Mouse (Mus musculus) MEL (cell line): Measurements from ENCODE around the gene Pigyl. TPM values are rescaled to one million over a fixed set of nuclear protein-coding genes. Genes with fewer than 3 reads are reported as not detected.

Experiments
- DNase-seq: peaks from one replicate; pipeline ENCODE4 v3.0.0; 2011; ENCODE audit warnings: low read depth, low spot score
- H3K27ac ChIP-seq: 2 replicates; pipeline ENCODE4 v1.5.1; 2012; ENCODE audit warnings: low read depth, mild to moderate bottlenecking, control low read depth, low read length, moderate library complexity; ENCODE audit not compliant: control insufficient read depth
- H3K27me3 ChIP-seq, 2 experiments: fragments of 150-350 bp in 1 of 2; sonication (generic) in 1 of 2; 2 replicates each; pipeline ENCODE4 v1.6.1; 2012; ENCODE audit warnings: low read length in 2 of 2, mild to moderate bottlenecking in 2 of 2, improper control_type of control experiment in 1 of 2, moderate library complexity in 1 of 2; ENCODE audit not compliant: insufficient read depth in 2 of 2, control insufficient read depth in 1 of 2
- H3K36me3 ChIP-seq, 2 experiments: 2 replicates each; pipeline ENCODE4 v1.6.1; 2012 to 2014; ENCODE audit warnings: low read length in 2 of 2, improper control_type of control experiment in 1 of 2, inconsistent platforms in 1 of 2, mild to moderate bottlenecking in 1 of 2; ENCODE audit not compliant: insufficient read depth in 2 of 2, control insufficient read depth in 1 of 2
- H3K4me1 ChIP-seq, 2 experiments: fragments of 150-350 bp in 1 of 2; sonication (generic) in 1 of 2; 2 replicates each; pipeline ENCODE4 v1.6.1; 2012; ENCODE audit warnings: low read length in 2 of 2, improper control_type of control experiment in 1 of 2, mild to moderate bottlenecking in 1 of 2; ENCODE audit not compliant: insufficient read depth in 2 of 2, control insufficient read depth in 1 of 2
- H3K4me3 ChIP-seq, 2 experiments: fragments of 150-350 bp in 1 of 2; sonication (generic) in 1 of 2; 2 replicates each; pipeline ENCODE4 v1.5.1; 2012; ENCODE audit warnings: low read depth in 2 of 2, low read length in 2 of 2, mild to moderate bottlenecking in 2 of 2, moderate library complexity in 2 of 2, control low read depth in 1 of 2, improper control_type of control experiment in 1 of 2; ENCODE audit not compliant: control insufficient read depth in 1 of 2, insufficient read depth in 1 of 2
- H3K79me2 ChIP-seq: 2 replicates; pipeline ENCODE4 v1.6.1; 2012; ENCODE audit warnings: mild to moderate bottlenecking, low read length, moderate library complexity; ENCODE audit not compliant: control insufficient read depth, poor library complexity, insufficient read depth
- H3K9ac ChIP-seq: 2 replicates; pipeline ENCODE4 v1.6.1; 2012; ENCODE audit warnings: low read depth, mild to moderate bottlenecking, control low read depth, low read length, moderate library complexity; ENCODE audit not compliant: control insufficient read depth, poor library complexity, severe bottlenecking
- H3K9me3 ChIP-seq: fragments of 150-350 bp; sonication (generic); replicated peaks from 2 replicates; pipeline ENCODE4 v1.6.1; 2012; ENCODE audit warnings: mild to moderate bottlenecking, low read length, improper control_type of control experiment, moderate library complexity; ENCODE audit not compliant: insufficient read depth
- BHLHE40 ChIP-seq: IDR thresholded peaks from 2 replicates; pipeline ENCODE4 v1.6.1; 2012; ENCODE audit warnings: low read depth, mild to moderate bottlenecking, inconsistent platforms, low read length, improper control_type of control experiment, borderline replicate concordance
- CHD1 ChIP-seq: IDR thresholded peaks from 2 replicates; pipeline ENCODE4 v1.6.1; 2012; ENCODE audit warnings: low read depth, mild to moderate bottlenecking, inconsistent platforms, low read length, improper control_type of control experiment
- CHD2 ChIP-seq: IDR thresholded peaks from 2 replicates; pipeline ENCODE4 v1.6.1; 2011; ENCODE audit warnings: low read length, improper control_type of control experiment
- CTCF ChIP-seq, 3 experiments: IDR thresholded peaks in 2 of 3; conservative IDR thresholded peaks in 1 of 3; 2 replicates each; pipeline ENCODE4 v1.5.1; 2011 to 2012; ENCODE audit warnings: low read length in 3 of 3, low read depth in 2 of 3, mild to moderate bottlenecking in 2 of 3, improper control_type of control experiment in 1 of 3, inconsistent platforms in 1 of 3, mixed read lengths in 1 of 3, moderate library complexity in 1 of 3; ENCODE audit not compliant: control insufficient read depth in 1 of 3, insufficient read depth in 1 of 3, poor library complexity in 1 of 3, severe bottlenecking in 1 of 3
- ELF1 ChIP-seq: IDR thresholded peaks from 2 replicates; pipeline ENCODE4 v1.6.1; 2014; ENCODE audit warnings: low read depth, mild to moderate bottlenecking, inconsistent platforms, low read length, improper control_type of control experiment, moderate library complexity
- EP300 ChIP-seq, 2 experiments: IDR thresholded peaks; 2 replicates each; pipeline ENCODE4 v1.6.1; 2011; ENCODE audit warnings: improper control_type of control experiment in 2 of 2, low read length in 2 of 2, low read depth in 1 of 2, mild to moderate bottlenecking in 1 of 2
- ETS1 ChIP-seq: IDR thresholded peaks from 2 replicates; pipeline ENCODE4 v1.6.1; 2012; ENCODE audit warnings: low read depth, mild to moderate bottlenecking, inconsistent platforms, low read length, improper control_type of control experiment, moderate library complexity
- GABPA ChIP-seq: IDR thresholded peaks from 2 replicates; pipeline ENCODE4 v1.6.1; 2012; ENCODE audit warnings: low read depth, mild to moderate bottlenecking, inconsistent platforms, low read length, improper control_type of control experiment, moderate library complexity
- GATA1 ChIP-seq: IDR thresholded peaks from 2 replicates; pipeline ENCODE4 v1.6.1; 2011; ENCODE audit warnings: low read depth, low read length, improper control_type of control experiment
- HCFC1 ChIP-seq: IDR thresholded peaks from 2 replicates; pipeline ENCODE4 v1.6.1; 2012; ENCODE audit warnings: low read depth, mild to moderate bottlenecking, inconsistent platforms, low read length, improper control_type of control experiment, moderate library complexity
- KAT2A ChIP-seq: conservative IDR thresholded peaks from 2 replicates; pipeline ENCODE4 v1.6.1; 2012; ENCODE audit warnings: low read depth, low read length, improper control_type of control experiment, inconsistent platforms
- MAX ChIP-seq: IDR thresholded peaks from 2 replicates; pipeline ENCODE4 v1.6.1; 2011; ENCODE audit warnings: low read length, improper control_type of control experiment
- MAZ ChIP-seq: IDR thresholded peaks from 2 replicates; pipeline ENCODE4 v1.6.1; 2012; ENCODE audit warnings: low read depth, mild to moderate bottlenecking, inconsistent platforms, low read length, improper control_type of control experiment
- MEF2A ChIP-seq: IDR thresholded peaks from 2 replicates; pipeline ENCODE4 v1.6.1; 2014; ENCODE audit warnings: low read depth, mild to moderate bottlenecking, inconsistent platforms, low read length, improper control_type of control experiment; ENCODE audit not compliant: poor library complexity, insufficient replicate concordance, severe bottlenecking; ENCODE audit errors: extremely low read depth
- MXI1 ChIP-seq: IDR thresholded peaks from 2 replicates; pipeline ENCODE4 v1.6.1; 2011; ENCODE audit warnings: mild to moderate bottlenecking, low read depth, low read length, improper control_type of control experiment
- MYB ChIP-seq: IDR thresholded peaks from 2 replicates; pipeline ENCODE4 v1.6.1; 2011; ENCODE audit warnings: mild to moderate bottlenecking, low read depth, low read length, improper control_type of control experiment
- MYC ChIP-seq: IDR thresholded peaks from 2 replicates; pipeline ENCODE4 v1.6.1; 2011; ENCODE audit warnings: low read depth, mild to moderate bottlenecking, low read length, improper control_type of control experiment, moderate library complexity
- NRF1 ChIP-seq: IDR thresholded peaks from 2 replicates; pipeline ENCODE4 v1.6.1; 2014; ENCODE audit warnings: low read depth, mild to moderate bottlenecking, inconsistent platforms, low read length, improper control_type of control experiment, moderate library complexity; ENCODE audit not compliant: poor library complexity, insufficient read depth, severe bottlenecking
- POLR2A ChIP-seq, 2 experiments: IDR thresholded peaks; 2 replicates each; pipeline ENCODE4 v1.6.1; 2011 to 2012; ENCODE audit warnings: low read length in 2 of 2, mild to moderate bottlenecking in 2 of 2, control low read depth in 1 of 2, improper control_type of control experiment in 1 of 2, low read depth in 1 of 2, moderate library complexity in 1 of 2; ENCODE audit not compliant: control insufficient read depth in 1 of 2, insufficient read depth in 1 of 2, poor library complexity in 1 of 2
- POLR2AphosphoS2 ChIP-seq: IDR thresholded peaks from 2 replicates; pipeline ENCODE4 v1.6.1; 2011; ENCODE audit warnings: low read length, improper control_type of control experiment
- POLR2AphosphoS5 ChIP-seq: IDR thresholded peaks from 2 replicates; pipeline ENCODE4 v1.6.1; 2012; ENCODE audit warnings: low read depth, borderline replicate concordance, mild to moderate bottlenecking, inconsistent platforms, low read length, moderate library complexity, mixed read lengths
- RAD21 ChIP-seq: IDR thresholded peaks from 2 replicates; pipeline ENCODE4 v1.6.1; 2011; ENCODE audit warnings: mild to moderate bottlenecking, low read depth, low read length, improper control_type of control experiment
- RCOR1 ChIP-seq: IDR thresholded peaks from 2 replicates; pipeline ENCODE4 v1.6.1; 2012; ENCODE audit warnings: low read depth, mild to moderate bottlenecking, inconsistent platforms, low read length, improper control_type of control experiment
- SIN3A ChIP-seq: IDR thresholded peaks from 2 replicates; pipeline ENCODE4 v1.6.1; 2012; ENCODE audit warnings: low read length, improper control_type of control experiment, inconsistent platforms
- SMC3 ChIP-seq: IDR thresholded peaks from 2 replicates; pipeline ENCODE4 v1.6.1; 2011; ENCODE audit warnings: low read depth, low read length, improper control_type of control experiment
- TAL1 ChIP-seq: IDR thresholded peaks from 2 replicates; pipeline ENCODE4 v1.6.1; 2012; ENCODE audit warnings: mild to moderate bottlenecking, inconsistent platforms, low read length, moderate library complexity, mixed read lengths
- TBP ChIP-seq: IDR thresholded peaks from 2 replicates; pipeline ENCODE4 v1.8.0; 2011; ENCODE audit warnings: low read depth, low read length, improper control_type of control experiment
- TCF12 ChIP-seq: IDR thresholded peaks from 2 replicates; pipeline ENCODE4 v1.6.1; 2014; ENCODE audit warnings: low read depth, mild to moderate bottlenecking, inconsistent platforms, low read length, improper control_type of control experiment, moderate library complexity
- UBTF ChIP-seq: IDR thresholded peaks from 2 replicates; pipeline ENCODE4 v1.6.1; 2012; ENCODE audit warnings: low read depth, mild to moderate bottlenecking, inconsistent platforms, low read length, improper control_type of control experiment, moderate library complexity, borderline replicate concordance; ENCODE audit not compliant: insufficient read depth
- USF1 ChIP-seq: IDR thresholded peaks from 2 replicates; pipeline ENCODE4 v1.6.1; 2014; ENCODE audit warnings: low read depth, mild to moderate bottlenecking, inconsistent platforms, low read length, improper control_type of control experiment, moderate library complexity
- USF2 ChIP-seq, 2 experiments: IDR thresholded peaks; 2 replicates each; pipeline ENCODE4 v1.6.1; 2011 to 2012; ENCODE audit warnings: improper control_type of control experiment in 2 of 2, low read length in 2 of 2, borderline replicate concordance in 1 of 2, inconsistent platforms in 1 of 2, low read depth in 1 of 2, mild to moderate bottlenecking in 1 of 2; ENCODE audit not compliant: insufficient read depth in 1 of 2
- ZC3H11A ChIP-seq: IDR thresholded peaks from 2 replicates; pipeline ENCODE4 v1.6.1; 2012; ENCODE audit warnings: low read depth, mild to moderate bottlenecking, inconsistent platforms, low read length, improper control_type of control experiment
- ZKSCAN1 ChIP-seq: IDR thresholded peaks from 2 replicates; pipeline ENCODE4 v1.6.1; 2012; ENCODE audit warnings: low read depth, mild to moderate bottlenecking, inconsistent platforms, low read length, improper control_type of control experiment, moderate library complexity
- ZMIZ1 ChIP-seq: IDR thresholded peaks from 2 replicates; pipeline ENCODE4 v1.6.1; 2012; ENCODE audit warnings: low read depth, mild to moderate bottlenecking, inconsistent platforms, low read length, improper control_type of control experiment, moderate library complexity
- ZNF384 ChIP-seq: IDR thresholded peaks from 2 replicates; pipeline ENCODE4 v1.6.1; 2012; ENCODE audit warnings: low read depth, mild to moderate bottlenecking, inconsistent platforms, low read length, improper control_type of control experiment
- polyA plus RNA-seq, 2 experiments: library from polyadenylated mRNA; stranded (reverse) in 1 of 2; unstranded in 1 of 2; fragments of >175 nt in 1 of 2; fragments of >200 nt in 1 of 2; gene quantifications; 2 replicates each; pipeline versions ENCODE4 v1.2.1 to v1.2.4; 2012; ENCODE audit warnings: low replicate concordance in 2 of 2, low read depth in 1 of 2; ENCODE audit not compliant: insufficient read length in 2 of 2, insufficient read depth in 1 of 2, missing spikeins in 1 of 2
- total RNA-seq: library from RNA; depleted of rRNA; stranded (reverse); fragments of 300-350 nt; gene quantifications from 2 replicates; pipeline ENCODE4 v1.2.3, GENCODE M21; 2012

Pigyl gene
- total and polyA plus RNA-seq, 3 experiments = 103 to 146 TPM; not detected in 1

DNA sequence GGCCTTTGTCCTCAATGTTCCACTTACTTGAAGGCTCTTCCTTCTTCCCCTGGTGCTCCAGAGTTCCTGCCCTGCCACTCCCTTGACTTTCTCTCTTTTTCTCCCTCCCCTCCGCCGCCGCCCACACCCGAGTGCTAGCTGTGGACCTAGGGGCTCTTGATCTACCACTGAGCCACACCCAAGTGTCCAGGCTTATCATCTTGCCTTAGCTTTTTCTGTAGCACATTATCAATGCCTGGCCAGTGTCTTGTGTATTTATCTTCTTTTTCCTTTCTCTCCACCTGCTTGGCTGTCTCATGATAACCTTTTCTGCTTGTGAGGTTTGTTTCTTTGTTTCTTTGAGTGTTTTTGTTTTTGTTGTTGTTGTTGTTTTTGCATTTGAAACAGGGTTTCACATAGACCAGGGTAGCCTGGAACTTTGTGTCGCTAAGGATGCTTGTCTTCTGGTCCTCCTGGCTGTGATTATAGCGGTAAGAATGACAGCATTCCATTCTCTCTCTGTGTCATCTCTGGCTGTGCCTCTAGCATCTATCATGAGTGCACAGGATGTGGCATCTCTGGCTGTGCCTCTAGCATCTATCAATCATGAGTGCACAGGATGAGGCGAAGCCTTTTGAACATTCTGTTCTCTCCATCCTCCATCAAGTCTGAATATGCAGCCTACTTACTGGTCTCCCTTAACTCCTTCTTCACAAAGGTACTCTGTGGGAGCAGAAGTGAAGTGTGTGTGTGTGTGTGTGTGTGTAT is 20.8 kb upstream of the Pigyl start, which contains the start of gene Acp5:
TSS of gene Acp5 (minus strand) at position 68 of the 747 bp plus-strand sequence.
- no peaks in the 10 kb centered on the region for H3K27me3 ChIP-seq
- H3K79me2 ChIP-seq = no peaks in the 10 kb centered on the region
- peaks cover 0 to 33% of the 10 kb centered on the region in 2 experiments; a peak in 2 of 4 replicates for H3K36me3 ChIP-seq
- peak within 1 kb of the TSS; percentile 78 for H3K27ac ChIP-seq
- peak within 1 kb of the TSS; percentile 2 to 16; a peak in 2 of 4 replicates for H3K4me3 ChIP-seq
- no peaks in the 10 kb centered on the region for H3K9me3 ChIP-seq
- peak; percentile 85 for DNase-seq
- peak within 1 kb of the TSS; percentile 20 for H3K9ac ChIP-seq
- peaks cover 18 to 42% of the 10 kb centered on the region in 2 experiments for H3K4me1 ChIP-seq
- no peak for TF ChIP-seq SMC3
- TF ChIP-seq USF2 (IDR thresholded peaks at IDR 0.05; ENCODE audit: borderline replicate concordance in 1 of 2, insufficient read depth in 1 of 2, low read depth in 1 of 2, low read length in 2 of 2) = no peak
- no peak for TF ChIP-seq ELF1
- no peak for TF ChIP-seq USF1
- TF ChIP-seq GABPA = no peak
- peak; percentile 88 for TF ChIP-seq RCOR1
- TF ChIP-seq TCF12 = peak; percentile 100
- TF ChIP-seq CHD1 = no peak
- TF ChIP-seq POLR2AphosphoS2 = peak; percentile 44; the same call in 1 of the 2 replicates
- 0 out of 2 replicates have a peak, but pooled peaks have one; percentile 11 for TF ChIP-seq CHD2
- peak; percentile 57; the same call in 1 of the 2 replicates for TF ChIP-seq ZNF384
- TF ChIP-seq MAX = no peak
- TF ChIP-seq CTCF (IDR thresholded peaks at IDR 0.05 in 2 of 3, conservative IDR thresholded peaks at IDR 0.05 in 1 of 3; ENCODE audit: control insufficient read depth in 1 of 3, insufficient read depth in 1 of 3, low read depth in 2 of 3, low read length in 3 of 3, poor library complexity in 1 of 3, severe bottlenecking in 1 of 3) = no peak
- no peak for TF ChIP-seq KAT2A
- TF ChIP-seq SIN3A = peak; percentile 90
- peak; percentile 60; the same call in 1 of the 2 replicates for TF ChIP-seq HCFC1
- 0 out of 2 replicates have a peak, but pooled peaks have one; percentile 3 for TF ChIP-seq TBP
- no peak for TF ChIP-seq ZC3H11A
- peak; percentile 99 for TF ChIP-seq GATA1
- TF ChIP-seq RAD21 = no peak
- no peak for TF ChIP-seq ZKSCAN1
- no peak for TF ChIP-seq UBTF
- peak; percentile 88 for TF ChIP-seq TAL1
- TF ChIP-seq EP300 (IDR thresholded peaks at IDR 0.05; ENCODE audit: low read depth in 1 of 2, low read length in 2 of 2) = peak; percentile 98
- no peak for TF ChIP-seq POLR2A (IDR thresholded peaks at IDR 0.05; ENCODE audit: control insufficient read depth in 1 of 2, insufficient read depth in 1 of 2, low read depth in 1 of 2, low read length in 2 of 2, poor library complexity in 1 of 2)
- TF ChIP-seq NRF1 = no peak
- peak; percentile 20; the same call in 1 of the 2 replicates for TF ChIP-seq MEF2A
- peak; percentile 94 for TF ChIP-seq ETS1
- no peak; the same call in 1 of the 2 replicates for TF ChIP-seq MXI1
- 0 out of 2 replicates have a peak, but pooled peaks have one; percentile 35 for TF ChIP-seq MYC
- TF ChIP-seq MAZ = peak; percentile 84; the same call in 1 of the 2 replicates
- TF ChIP-seq BHLHE40 = peak; percentile 79
- 0 out of 2 replicates have a peak, but pooled peaks have one; percentile 59 for TF ChIP-seq ZMIZ1
- no peak for TF ChIP-seq POLR2AphosphoS5
- no peak for TF ChIP-seq MYB
